Mouse (Mus musculus) cerebellum, adult 2 months (tissue): ENCODE data around the gene 4930539E08Rik. TPM values are rescaled to one million over a fixed set of nuclear protein-coding genes. Genes with fewer than 3 reads are reported as not detected.

Experiments used
- DNase-seq, 2 experiments: peaks; one replicate each; pipeline ENCODE4 v3.0.0; 2021
- H3K27ac ChIP-seq: fragments of 200-500 bp; 2 replicates; pipeline ENCODE4 v1.5.1; 2012; ENCODE audit warnings: low read length, control low read depth, inconsistent platforms; ENCODE audit not compliant: insufficient read depth
- H3K27me3 ChIP-seq: fragments of 200-500 bp; 2 replicates; pipeline ENCODE4 v1.6.1; 2012; ENCODE audit warnings: inconsistent platforms, mild to moderate bottlenecking, low read length, moderate library complexity; ENCODE audit not compliant: control insufficient read depth, insufficient read depth
- H3K4me1 ChIP-seq: fragments of 200-500 bp; 2 replicates; pipeline ENCODE4 v1.6.1; 2011; ENCODE audit warnings: low read length; ENCODE audit not compliant: control insufficient read depth, insufficient read depth
- H3K4me3 ChIP-seq: fragments of 200-500 bp; replicated peaks from 2 replicates; pipeline ENCODE3; 2011; ENCODE audit warnings: mild to moderate bottlenecking, low read depth, low read length, control low read depth; ENCODE audit not compliant: insufficient read depth
- CTCF ChIP-seq: fragments of 200-500 bp; IDR thresholded peaks from 2 replicates; pipeline ENCODE4 v1.5.1; 2011; ENCODE audit warnings: low read depth, mild to moderate bottlenecking, control low read depth, low read length, moderate library complexity, borderline replicate concordance; ENCODE audit not compliant: insufficient read depth
- POLR2A ChIP-seq: fragments of 200-500 bp; IDR thresholded peaks from 2 replicates; pipeline ENCODE4 v1.6.1; 2011; ENCODE audit warnings: low read length, control low read depth, borderline replicate concordance; ENCODE audit not compliant: insufficient read depth
- WGBS: fragments of 180-500 bp; shearing (Covaris S2); methylation state at CpG from one replicate; pipeline ENCODE4 v1.1.7; 2018; 5-methylcytosine and 5-hydroxymethylcytosine counted together
- polyA plus RNA-seq: library from polyadenylated mRNA; depleted of rRNA; stranded (reverse); fragments of >200 nt; gene quantifications from 2 replicates; pipeline ENCODE4 v1.2.3, GENCODE M21; 2012; rRNA removed

4930539E08Rik gene
- polyA plus RNA-seq, 1 experiment, result 0.36 TPM

DNA sequence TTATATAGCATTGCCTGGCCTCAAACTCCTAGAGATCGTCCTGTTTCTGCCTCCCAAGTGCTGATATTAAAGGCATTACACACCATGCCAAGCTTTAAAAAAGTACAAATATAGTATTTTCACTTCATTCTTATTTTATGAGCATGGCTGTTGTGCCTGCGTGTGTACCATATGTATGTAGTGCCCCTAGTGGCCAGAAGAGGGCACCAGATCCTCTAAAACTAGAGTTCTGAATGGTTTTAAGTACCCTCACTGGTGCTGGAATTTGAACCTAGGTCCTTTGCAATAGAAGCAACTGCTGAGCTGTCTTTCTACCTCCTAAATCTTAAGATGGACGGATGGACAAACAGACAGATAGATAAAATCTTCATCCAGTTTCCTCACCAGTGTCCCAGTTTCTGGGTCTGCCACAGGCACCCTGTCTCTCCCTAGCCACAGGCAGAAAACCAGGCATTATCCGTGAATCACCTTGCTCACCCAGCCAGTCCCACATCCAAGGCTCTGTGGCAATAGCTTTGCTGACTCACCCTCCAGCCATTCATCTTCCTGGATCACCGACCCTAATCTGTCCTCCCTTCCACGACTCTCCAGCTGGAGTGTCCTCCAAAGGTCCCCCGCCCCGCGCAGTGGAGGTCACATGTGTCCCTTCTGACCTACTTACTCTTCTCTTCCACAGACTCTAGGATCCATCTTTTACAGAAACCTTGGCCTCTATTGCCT lies 59.8 kb downstream of the 4930539E08Rik start:
- TF ChIP-seq POLR2A (no peak), CTCF (no peak; the same call in 1 of the 2 replicates)
- H3K27ac ChIP-seq, result no peak overlapping the region
- DNase-seq, result no peak

DNA sequence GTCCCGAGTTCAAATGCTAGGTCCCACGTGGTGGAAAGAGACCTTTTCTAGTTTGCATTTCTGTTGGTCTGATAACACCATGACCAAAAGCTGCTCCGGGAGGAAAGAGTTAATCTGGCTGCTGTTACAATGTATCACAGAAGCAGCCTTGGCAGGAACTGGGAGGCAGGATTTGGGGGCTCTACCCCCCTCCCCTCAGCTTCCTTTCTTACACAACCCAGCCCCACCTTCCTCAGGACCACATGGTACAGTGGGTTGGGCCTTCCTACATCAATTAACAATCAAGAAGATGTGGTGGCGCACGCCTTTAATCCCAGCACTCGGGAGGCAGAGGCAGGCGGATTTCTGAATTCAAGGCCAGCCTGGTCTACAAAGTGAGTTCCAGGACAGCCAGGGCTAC lies 60.7 kb downstream of the 4930539E08Rik start:
- WGBS, result 87% methylated on average over 7 of the region's 7 CpGs
- Histone ChIP-seq H3K4me3 (no peak overlapping the region), H3K4me1 (no peaks in the 10 kb centered on the region), H3K27me3 (no peaks in the 10 kb centered on the region), H3K27ac (no peak overlapping the region)
- no peak for TF ChIP-seq POLR2A
- TF ChIP-seq CTCF, result no peak
- no peak for DNase-seq

More for the DNA sequence above, 59.8 kb downstream of the 4930539E08Rik start:
- Histone ChIP-seq H3K4me1 (no peaks in the 10 kb centered on the region), H3K27me3 (no peaks in the 10 kb centered on the region), H3K4me3 (no peak overlapping the region)
- 82% methylated on average over 9 of the region's 9 CpGs for WGBS

DNA sequence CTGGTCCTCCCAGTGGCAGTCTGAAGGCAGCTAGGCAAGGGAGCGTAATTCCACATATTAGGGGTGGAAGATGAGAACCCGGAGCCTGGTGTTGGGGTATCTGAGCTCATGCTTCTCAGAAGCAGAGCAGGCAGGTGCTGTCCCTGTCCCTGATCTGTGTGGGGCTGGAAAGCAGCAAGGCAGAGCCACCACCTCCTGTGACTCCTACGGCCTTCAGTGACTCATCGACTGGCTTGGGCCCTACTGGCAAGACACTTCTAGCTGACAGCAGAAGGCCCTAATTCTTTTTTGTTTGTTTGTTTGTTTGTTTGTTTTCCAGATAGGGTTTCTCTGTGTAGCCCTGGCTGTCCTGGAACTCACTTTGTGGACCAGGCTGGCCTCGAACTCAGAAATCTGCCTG lies 64.6 kb downstream of the 4930539E08Rik start:
- Histone ChIP-seq H3K4me3 (no peak overlapping the region), H3K27me3 (no peaks in the 10 kb centered on the region), H3K27ac (no peak overlapping the region), H3K4me1 (no peaks in the 10 kb centered on the region; the same call in 1 of the 2 replicates)
- no peak for TF ChIP-seq CTCF
- no peak for TF ChIP-seq POLR2A
- WGBS, result 94% methylated on average over 5 of the region's 5 CpGs
- no peak for DNase-seq

DNA sequence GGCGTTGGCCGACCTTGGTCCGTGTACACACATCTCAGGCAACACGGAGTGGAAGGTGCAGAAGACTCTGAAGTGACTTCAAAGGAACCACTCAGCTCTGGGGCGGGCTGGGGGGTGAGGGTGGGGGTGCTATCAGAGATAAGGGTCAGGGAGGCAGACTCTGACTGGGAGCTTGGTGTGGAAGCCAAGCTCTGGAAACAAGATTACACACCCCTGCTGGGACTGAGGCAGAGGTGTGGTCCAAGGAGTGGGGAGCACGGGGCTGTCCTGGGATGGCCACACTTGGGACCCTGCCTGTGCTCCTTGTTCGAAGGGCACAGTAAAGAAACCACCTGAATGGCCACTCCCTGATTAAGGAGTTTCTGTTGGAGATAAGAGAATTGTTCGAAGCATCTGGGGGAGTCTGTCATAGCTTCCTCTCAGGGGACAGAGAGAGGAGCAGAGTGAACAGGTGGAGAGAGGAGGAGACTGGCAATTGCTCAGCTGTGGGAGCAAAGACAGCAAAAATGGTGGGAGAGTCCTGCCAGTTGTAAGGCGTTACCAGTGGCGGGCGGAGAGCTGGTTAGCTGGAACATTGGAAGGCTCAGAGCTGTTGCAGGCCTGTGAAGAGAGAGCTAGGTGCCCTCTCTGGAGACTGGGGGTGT lies 68.0 kb downstream of the 4930539E08Rik start:
- TF ChIP-seq POLR2A, result no peak
- TF ChIP-seq CTCF, result no peak
- no peak for DNase-seq
- 54% methylated on average over 11 of the region's 11 CpGs for WGBS
- Histone ChIP-seq H3K27me3 (no peaks in the 10 kb centered on the region), H3K4me3 (no peak overlapping the region), H3K27ac (no peak overlapping the region), H3K4me1 (no peaks in the 10 kb centered on the region; the same call in 1 of the 2 replicates)

Other genes starting within 250 kb of the 4930539E08Rik start
- 4.9 and 5.5 TPM in 2 replicates for gene Slc26a8, start 225.1 kb downstream of the 4930539E08Rik start, polyA plus RNA-seq
- 114 and 116 TPM in 2 replicates for gene Mapk14, start 224.0 kb downstream of the 4930539E08Rik start, polyA plus RNA-seq
- gene AC170998.1, start 189.2 kb downstream of the 4930539E08Rik start, polyA plus RNA-seq, result 1.0 and 2.0 TPM in 2 replicates
- gene Mapk13, start 146.0 kb downstream of the 4930539E08Rik start, polyA plus RNA-seq, result 5.6 TPM in 2 replicates
- gene Brpf3, start 114.2 kb downstream of the 4930539E08Rik start, polyA plus RNA-seq, result 28.1 and 32.3 TPM in 2 replicates
- 0.03 and 0.05 TPM in 2 replicates for gene Pnpla1, start 56.9 kb downstream of the 4930539E08Rik start, polyA plus RNA-seq
- not detected in 2 replicates for gene Pxt1, start 28.5 kb upstream of the 4930539E08Rik start, polyA plus RNA-seq
- gene Kctd20, start 36.6 kb upstream of the 4930539E08Rik start, polyA plus RNA-seq, result 43.7 and 45.8 TPM in 2 replicates
- 82.8 and 86.7 TPM in 2 replicates for gene Stk38, start 92.7 kb upstream of the 4930539E08Rik start, polyA plus RNA-seq
- 129 and 136 TPM in 2 replicates for gene Srsf3, start 117.3 kb upstream of the 4930539E08Rik start, polyA plus RNA-seq
- 12.6 and 19.4 TPM in 2 replicates for gene Cdkn1a, start 175.7 kb upstream of the 4930539E08Rik start, polyA plus RNA-seq
- gene Rab44, start 198.8 kb upstream of the 4930539E08Rik start, polyA plus RNA-seq, result 0.32 and 0.47 TPM in 2 replicates